Mouse (Mus musculus) bone marrow macrophage, adult 2 months (primary cell): ENCODE measurements around the gene Fcho1. TPM values are rescaled to one million over a fixed set of nuclear protein-coding genes. Genes with fewer than 3 reads are reported as not detected.

Source experiments
- H3K27ac ChIP-seq: 2 replicates; pipeline ENCODE4 v1.5.1; 2012; ENCODE audit warnings: low read depth, low read length; ENCODE audit not compliant: insufficient read depth
- H3K4me1 ChIP-seq: 2 replicates; pipeline ENCODE4 v1.6.1; 2012; ENCODE audit warnings: low read length; ENCODE audit not compliant: control insufficient read depth, insufficient read depth
- H3K4me3 ChIP-seq: 2 replicates; pipeline ENCODE4 v1.5.1; 2012; ENCODE audit warnings: mild to moderate bottlenecking, low read length, moderate library complexity; ENCODE audit not compliant: insufficient read depth
- CTCF ChIP-seq: IDR thresholded peaks from 2 replicates; pipeline ENCODE4 v1.5.1; 2012; ENCODE audit warnings: low read depth, mild to moderate bottlenecking, low read length, moderate library complexity
- POLR2A ChIP-seq: IDR thresholded peaks from 2 replicates; pipeline ENCODE4 v1.6.1; 2012; ENCODE audit warnings: mild to moderate bottlenecking, low read depth, low read length, borderline replicate concordance
- polyA plus RNA-seq: library from polyadenylated mRNA; stranded (reverse); fragments of >200 nt; gene quantifications from 2 replicates; pipeline ENCODE4 v1.2.4, GENCODE M21; 2012; ENCODE audit not compliant: missing spikeins, insufficient read depth, insufficient read length

The Fcho1 gene
- polyA plus RNA-seq, 1 experiment: 7.2 TPM

- TF ChIP-seq POLR2A: no peak
- no peak for TF ChIP-seq CTCF
- H3K27ac ChIP-seq: peak within 1 kb of the TSS; percentile 65
- H3K4me1 ChIP-seq: peaks cover 15% of the 10 kb centered on the region
- peak within 1 kb of the TSS; percentile 93 for H3K4me3 ChIP-seq
These were observed 49.3 kb downstream of the Fcho1 start, which contains the start of gene Jak3 for GRCm38 (mm10) chr8:71676020-71676741. TSS of gene Jak3 (plus strand) at chr8:71676296.

GRCm38 (mm10) chr8:71675456-71676019 lies 50.0 kb downstream of the Fcho1 start:
- Histone ChIP-seq H3K4me3 (peak overlapping the region; percentile 93), H3K27ac (no peak overlapping the region), H3K4me1 (peaks cover 15% of the 10 kb centered on the region)
- TF ChIP-seq CTCF: no peak

GRCm38 (mm10) chr8:71674071-71674470 lies 51.4 kb downstream of the Fcho1 start:
- H3K4me1 ChIP-seq: peaks cover 18% of the 10 kb centered on the region
- TF ChIP-seq POLR2A (no peak), CTCF (no peak)
- H3K4me3 ChIP-seq: no peak overlapping the region
- no peak overlapping the region for H3K27ac ChIP-seq

GRCm38 (mm10) chr8:71672168-71672735 lies 53.3 kb downstream of the Fcho1 start:
- peak overlapping the region; percentile 75 for H3K4me3 ChIP-seq
- H3K4me1 ChIP-seq: peaks cover 23% of the 10 kb centered on the region
- H3K27ac ChIP-seq: no peak overlapping the region
- TF ChIP-seq CTCF (no peak), POLR2A (no peak)

GRCm38 (mm10) chr8:71671549-71671965 lies 54.0 kb downstream of the Fcho1 start, which contains the start of gene Unc13a:
TSS of gene Unc13a (minus strand) at chr8:71671757.
- 0 out of 2 replicates have a peak within 1 kb of the TSS, but pooled peaks have one; percentile 29 for H3K27ac ChIP-seq
- H3K4me3 ChIP-seq: peak within 1 kb of the TSS; percentile 75
- peaks cover 20% of the 10 kb centered on the region for H3K4me1 ChIP-seq
- TF ChIP-seq POLR2A (no peak), CTCF (no peak)

- Histone ChIP-seq H3K4me1 (peaks cover 25% of the 10 kb centered on the region), H3K4me3 (peak overlapping the region; percentile 75), H3K27ac (no peak overlapping the region)
- no peak for TF ChIP-seq CTCF
- TF ChIP-seq POLR2A: no peak
These were observed 54.6 kb downstream of the Fcho1 start for GRCm38 (mm10) chr8:71670621-71671548.

- peaks cover 23% of the 10 kb centered on the region for H3K4me1 ChIP-seq
- TF ChIP-seq POLR2A: no peak
- TF ChIP-seq CTCF: no peak
- H3K27ac ChIP-seq: no peak overlapping the region
- H3K4me3 ChIP-seq: peak overlapping the region; percentile 41
These were observed 55.3 kb downstream of the Fcho1 start for GRCm38 (mm10) chr8:71670198-71670597.

GRCm38 (mm10) chr8:71668220-71668975 lies 57.1 kb downstream of the Fcho1 start:
- peak overlapping the region; percentile 74 for H3K27ac ChIP-seq
- peaks cover 23% of the 10 kb centered on the region for H3K4me1 ChIP-seq

GRCm38 (mm10) chr8:71667256-71667655 lies 58.3 kb downstream of the Fcho1 start:
- Histone ChIP-seq H3K4me1 (peaks cover 23% of the 10 kb centered on the region), H3K27ac (no peak overlapping the region), H3K4me3 (no peak overlapping the region)
- TF ChIP-seq POLR2A (no peak), CTCF (no peak)

More at GRCm38 (mm10) chr8:71668220-71668975, 57.1 kb downstream of the Fcho1 start:
- TF ChIP-seq POLR2A (no peak), CTCF (no peak)
- peak overlapping the region; percentile 43 for H3K4me3 ChIP-seq
